Mouse (Mus musculus): ENCODE results near the gene Naa40.

Naa40 gene

GRCm38 (mm10) chr19:7195900-7196728 lies 44.9 kb downstream of the Naa40 start:
- in situ Hi-C loops (cut with MboI; ENCODE audit: low pct_unique_long_range_greater_than_20kb in 1 of 2, low sequenced_read_pairs in 2 of 2, unreplicated experiment in 1 of 2) = loop anchor here in 1 of 2 experiments (5.0 kb wide), 1 partner anchor 139 kb away; the partner anchor contains the start of gene Macrod1

DNA sequence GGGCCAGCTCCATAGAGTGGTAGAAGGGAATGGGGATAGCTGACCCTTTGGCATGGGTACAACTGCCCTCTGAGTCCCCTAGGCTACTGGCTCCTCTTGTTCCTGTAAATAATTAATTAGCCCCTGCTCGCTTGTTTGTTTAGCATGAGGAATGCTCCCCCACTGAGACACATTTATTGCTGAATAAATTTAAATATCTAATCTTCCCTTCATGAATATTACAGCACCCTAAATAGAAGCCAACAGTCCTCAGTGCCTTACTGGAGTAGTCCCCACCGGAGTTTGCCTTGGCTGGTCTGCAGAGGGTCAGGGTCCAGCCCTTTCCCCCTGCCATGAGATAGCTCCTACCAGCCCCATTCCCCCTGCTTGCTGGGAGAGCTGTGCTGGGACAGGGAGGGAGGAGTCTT lies 48.4 kb downstream of the Naa40 start:
- in situ Hi-C loops (cut with MboI; ENCODE audit: low pct_unique_long_range_greater_than_20kb in 1 of 2, low sequenced_read_pairs in 2 of 2, unreplicated experiment in 1 of 2) = loop anchor here in 1 of 2 experiments (5.0 kb wide), 1 partner anchor 130 kb away; no protein-coding TSS in a partner anchor

GRCm38 (mm10) chr19:7191639-7192038 lies 49.3 kb downstream of the Naa40 start:
- in situ Hi-C loops (cut with MboI; ENCODE audit: low pct_unique_long_range_greater_than_20kb in 1 of 2, low sequenced_read_pairs in 2 of 2, unreplicated experiment in 1 of 2) = loop anchor here in 1 of 2 experiments (5.0 kb wide), 1 partner anchor 129 kb away; no protein-coding TSS in a partner anchor

DNA sequence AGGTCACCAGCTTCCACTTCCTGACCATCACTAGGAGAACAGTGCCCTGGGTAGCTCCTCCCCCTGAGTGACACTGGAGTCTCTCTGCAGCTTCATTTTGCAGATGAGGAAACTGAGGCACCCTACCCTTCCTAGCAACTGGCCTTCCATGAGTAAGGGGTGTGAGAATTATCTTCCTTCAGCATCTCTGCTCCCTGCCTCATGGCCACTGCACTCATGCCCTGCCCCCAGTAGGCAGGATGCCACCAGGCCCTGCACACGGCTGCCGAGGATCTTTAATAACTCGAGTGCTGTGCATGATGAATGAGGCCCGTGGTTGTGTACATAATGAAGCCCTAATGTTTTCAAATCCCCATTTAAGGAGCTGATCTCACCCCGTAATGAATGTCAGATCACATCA lies 50.0 kb downstream of the Naa40 start:
- in situ Hi-C loops (cut with MboI; ENCODE audit: low pct_unique_long_range_greater_than_20kb in 1 of 2, low sequenced_read_pairs in 2 of 2, unreplicated experiment in 1 of 2) = loop anchor here in 1 of 2 experiments (5.0 kb wide), 1 partner anchor 129 kb away; no protein-coding TSS in a partner anchor

- in situ Hi-C loops (cut with MboI; ENCODE audit: low pct_unique_long_range_greater_than_20kb in 1 of 2, low sequenced_read_pairs in 2 of 2, unreplicated experiment in 1 of 2) = no loop called here
Observed at GRCm38 (mm10) chr19:7189026-7189425, 52.0 kb downstream of the Naa40 start.

GRCm38 (mm10) chr19:7187157-7187556 lies 53.8 kb downstream of the Naa40 start:
- in situ Hi-C loops (cut with MboI; ENCODE audit: low pct_unique_long_range_greater_than_20kb in 1 of 2, low sequenced_read_pairs in 2 of 2, unreplicated experiment in 1 of 2) = no loop called here

DNA sequence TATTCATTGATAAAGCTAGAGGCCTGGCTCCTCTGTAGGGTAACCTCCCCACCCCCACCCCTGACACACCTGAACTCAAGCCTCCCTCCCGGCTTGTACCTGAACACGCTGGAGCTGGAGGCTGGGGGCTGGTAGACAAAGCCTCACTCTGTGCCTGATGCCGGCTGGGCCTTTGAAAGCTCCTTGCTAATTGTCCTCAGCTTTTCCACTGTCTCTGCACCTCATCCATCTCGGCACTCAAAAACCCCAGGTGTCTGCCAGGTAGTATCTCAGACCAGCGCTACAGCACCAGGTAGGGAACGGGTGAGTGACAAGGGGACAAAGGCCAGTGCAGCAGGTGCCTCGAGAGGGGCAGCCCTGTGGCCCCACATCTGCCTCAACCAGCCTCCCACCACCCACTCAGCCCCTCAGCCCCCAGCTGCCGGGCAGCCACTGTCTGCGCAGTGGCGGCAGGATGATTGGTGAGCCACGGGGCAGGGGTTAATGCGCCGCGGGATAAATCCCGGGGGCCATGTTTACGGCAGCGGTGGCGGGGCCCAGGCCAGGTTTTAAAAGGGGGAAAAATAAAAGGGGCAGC lies 55.2 kb downstream of the Naa40 start:
- in situ Hi-C loops (cut with MboI; ENCODE audit: low pct_unique_long_range_greater_than_20kb in 1 of 2, low sequenced_read_pairs in 2 of 2, unreplicated experiment in 1 of 2) = no loop called here

- in situ Hi-C loops (cut with MboI; ENCODE audit: low pct_unique_long_range_greater_than_20kb in 1 of 2, low sequenced_read_pairs in 2 of 2, unreplicated experiment in 1 of 2) = no loop called here
Observed at GRCm38 (mm10) chr19:7185059-7185458, 55.9 kb downstream of the Naa40 start.

DNA sequence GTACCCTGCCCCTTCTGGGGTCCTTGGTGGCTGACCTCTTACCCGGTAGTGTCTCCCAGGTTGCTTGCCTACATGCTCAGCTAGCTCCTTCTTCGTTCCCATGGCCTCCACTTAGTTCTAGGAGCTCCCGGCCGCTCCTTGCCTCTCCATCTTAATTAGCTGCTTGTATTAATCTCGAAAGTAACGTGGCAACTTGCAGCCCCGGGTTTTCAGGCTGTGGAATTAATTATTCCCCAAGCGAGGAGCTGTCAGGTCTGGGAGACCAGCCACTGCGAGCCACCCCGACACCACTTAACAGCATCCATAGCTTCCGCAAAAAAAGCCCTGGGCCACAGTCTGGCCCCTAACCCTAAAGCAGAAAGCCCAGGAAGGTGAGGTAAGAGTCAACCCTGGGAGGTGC lies 57.6 kb downstream of the Naa40 start:
- in situ Hi-C loops (cut with MboI; ENCODE audit: low pct_unique_long_range_greater_than_20kb in 1 of 2, low sequenced_read_pairs in 2 of 2, unreplicated experiment in 1 of 2) = no loop called here

- in situ Hi-C loops (cut with MboI; ENCODE audit: low pct_unique_long_range_greater_than_20kb in 1 of 2, low sequenced_read_pairs in 2 of 2, unreplicated experiment in 1 of 2) = no loop called here
Observed at GRCm38 (mm10) chr19:7182273-7182949, 58.6 kb downstream of the Naa40 start.

- in situ Hi-C loops (cut with MboI; ENCODE audit: low pct_unique_long_range_greater_than_20kb in 1 of 2, low sequenced_read_pairs in 2 of 2, unreplicated experiment in 1 of 2) = no loop called here
Observed at GRCm38 (mm10) chr19:7181496-7181895, 59.5 kb downstream of the Naa40 start.

DNA sequence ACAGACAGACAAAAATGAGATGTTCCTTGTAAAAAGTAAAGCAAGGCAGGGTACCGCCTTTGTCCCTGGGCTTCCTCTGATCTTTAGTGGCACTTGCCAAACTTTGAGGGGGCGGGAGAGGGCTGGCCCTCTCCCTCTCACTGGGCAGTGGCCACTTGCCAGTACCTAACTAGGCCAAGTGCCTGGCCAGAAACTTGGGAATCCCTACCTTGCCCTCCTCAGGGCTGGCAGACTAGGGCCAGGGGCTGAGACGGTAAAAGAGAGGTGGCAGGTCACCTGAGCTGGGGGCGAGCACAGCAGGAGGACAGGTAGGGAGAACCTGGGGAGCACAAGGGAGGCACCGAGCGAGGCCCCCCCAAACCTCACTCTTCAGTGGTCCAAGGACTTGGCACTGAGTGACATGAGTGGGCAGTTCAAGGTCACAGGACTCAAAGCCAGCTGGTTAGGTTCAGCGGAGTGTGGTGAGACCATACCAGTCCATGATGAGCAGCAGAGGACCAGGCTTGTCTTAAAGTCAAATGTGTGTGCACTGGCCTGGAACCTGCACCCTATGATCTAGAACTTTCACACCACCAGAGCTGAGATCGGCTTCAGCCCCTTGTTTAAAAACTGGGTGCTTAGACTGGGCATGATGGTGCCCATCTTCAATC lies 60.1 kb downstream of the Naa40 start:
- in situ Hi-C loops (cut with MboI; ENCODE audit: low pct_unique_long_range_greater_than_20kb in 1 of 2, low sequenced_read_pairs in 2 of 2, unreplicated experiment in 1 of 2) = no loop called here

DNA sequence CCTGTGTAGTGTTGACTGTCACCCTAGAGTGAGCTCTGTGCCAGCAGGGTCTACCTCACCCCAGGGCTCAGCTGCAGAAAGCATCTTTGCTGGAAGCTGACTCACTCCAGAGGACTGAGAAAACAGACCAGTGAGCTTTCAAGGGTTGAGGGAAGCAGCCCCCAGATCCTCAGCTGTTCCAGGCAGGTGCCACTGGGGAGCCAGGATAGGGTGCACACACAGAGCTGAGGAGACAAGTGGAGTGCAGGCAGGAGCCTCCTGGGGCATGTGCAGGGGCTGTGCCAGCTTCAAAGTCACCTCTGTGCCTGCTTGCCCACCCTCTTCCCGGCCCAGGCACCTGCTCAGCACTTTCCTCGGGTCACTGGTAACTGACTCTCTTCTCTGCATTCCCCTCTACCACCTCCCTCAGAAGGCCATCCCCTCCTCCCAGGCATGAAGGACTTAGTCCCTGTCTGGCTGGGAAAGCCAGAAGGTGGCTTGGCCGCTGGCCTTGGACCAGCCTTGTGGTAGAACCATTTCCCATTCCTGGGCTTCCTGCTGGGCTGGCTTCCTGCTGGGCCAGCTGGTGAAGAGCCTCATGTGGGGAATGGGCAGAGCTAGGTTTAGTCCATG lies 62.0 kb downstream of the Naa40 start:
- in situ Hi-C loops (cut with MboI; ENCODE audit: low pct_unique_long_range_greater_than_20kb in 1 of 2, low sequenced_read_pairs in 2 of 2, unreplicated experiment in 1 of 2) = no loop called here

DNA sequence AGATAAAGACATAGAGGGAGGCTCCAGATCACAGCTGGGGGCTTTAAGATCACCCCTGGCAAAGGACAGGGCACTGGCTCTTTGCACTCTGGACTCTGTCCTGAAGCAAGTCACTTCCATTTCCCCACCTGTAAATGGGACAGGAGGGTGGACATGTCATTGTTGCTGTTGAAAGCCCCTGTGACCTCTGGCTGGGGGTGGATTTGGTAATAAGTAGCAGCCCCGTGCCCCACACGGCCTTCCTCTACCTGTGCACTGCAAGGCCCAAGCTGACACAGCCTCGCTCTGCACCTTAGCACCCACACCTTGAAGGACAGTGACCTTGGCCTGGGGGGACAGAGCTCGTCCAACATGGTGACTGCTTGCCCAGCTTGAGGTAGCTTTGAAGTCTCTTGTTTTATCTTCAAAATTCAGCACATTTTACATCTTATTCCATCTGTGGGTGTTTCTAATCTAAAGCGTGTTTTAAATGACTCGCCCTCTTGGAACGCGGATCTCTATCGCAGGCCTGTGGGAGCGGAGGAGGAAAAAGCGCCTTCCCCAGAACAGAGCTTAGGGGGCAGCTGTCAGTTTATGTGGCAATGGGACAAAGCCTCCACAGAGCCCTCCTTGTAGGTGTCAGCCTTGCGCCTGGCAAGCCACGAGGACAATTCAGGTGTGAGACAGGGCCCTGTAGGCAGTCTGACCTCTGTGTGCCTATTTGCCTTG lies 63.0 kb downstream of the Naa40 start:
- in situ Hi-C loops (cut with MboI; ENCODE audit: low pct_unique_long_range_greater_than_20kb in 1 of 2, low sequenced_read_pairs in 2 of 2, unreplicated experiment in 1 of 2) = no loop called here

DNA sequence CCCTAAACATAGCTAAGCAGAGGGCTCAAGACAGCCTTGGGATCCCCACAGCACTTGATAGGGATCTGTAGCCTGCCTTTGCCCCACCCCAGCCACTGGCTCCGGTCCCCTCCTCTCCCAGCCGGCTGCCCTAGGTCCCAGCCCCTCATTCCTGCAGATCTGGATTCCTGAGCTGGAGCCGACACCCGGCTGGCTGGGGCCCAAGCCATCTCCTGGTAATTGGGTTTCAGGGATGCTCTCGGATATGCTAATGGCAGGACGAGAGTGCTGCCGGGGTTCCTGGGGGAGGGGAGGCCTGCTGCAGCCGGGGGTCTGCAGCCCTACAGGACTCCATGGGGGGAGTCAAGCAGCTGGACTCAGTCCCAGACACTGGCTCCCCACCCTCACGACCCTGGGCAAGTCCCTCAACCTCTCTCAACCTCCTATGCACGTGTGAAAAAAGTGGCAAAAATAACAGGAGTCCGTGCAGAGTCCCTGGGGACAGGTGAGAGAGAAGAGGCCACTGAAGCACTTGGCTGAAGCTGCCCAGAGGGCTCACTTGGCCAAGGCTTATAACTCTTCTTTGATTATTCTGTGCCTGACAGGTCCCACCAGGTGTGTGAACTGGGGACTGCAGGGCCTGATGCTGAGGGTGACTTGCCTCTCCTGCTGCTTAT lies 64.8 kb downstream of the Naa40 start:
- in situ Hi-C loops (cut with MboI; ENCODE audit: low pct_unique_long_range_greater_than_20kb in 1 of 2, low sequenced_read_pairs in 2 of 2, unreplicated experiment in 1 of 2) = no loop called here
